Mouse (Mus musculus): ENCODE data around the gene Mcm9. TPM values are rescaled to one million over a fixed set of nuclear protein-coding genes. Genes with fewer than 3 reads are reported as not detected.

The Mcm9 gene
- polyA plus RNA-seq, 1 experiment from 2014 or later = 8.1 TPM

GRCm38 (mm10) chr10:53608274-53608673, 22.0 kb downstream of the Mcm9 start:
- Histone ChIP-seq H3K4me2 (no peak overlapping the region), H3K27me3 (replicated peaks) (no peaks in the 10 kb centered on the region), H3K4me3 (replicated peaks) (no peak overlapping the region), H3K4me1 (no peaks in the 10 kb centered on the region), H3K36me3 (peaks cover 29% of the 10 kb centered on the region; the same call in 1 of the 2 replicates), H3K27ac (no peak overlapping the region), H3K9ac (no peak overlapping the region), H3K9me3 (no peaks in the 10 kb centered on the region)
- no peak for ATAC-seq (ENCODE audit: insufficient read depth, low FRiP score, low read depth)
- 54% methylated on average over 2 of the region's 2 CpGs for WGBS

- WGBS = 62% methylated on average over 2 of the region's 2 CpGs
- ATAC-seq (ENCODE audit: insufficient read depth, low FRiP score, low read depth) = no peak
- H3K27me3 ChIP-seq (replicated peaks) = no peaks in the 10 kb centered on the region
- no peak overlapping the region for H3K4me2 ChIP-seq
- H3K4me3 ChIP-seq (replicated peaks) = no peak overlapping the region
- H3K4me1 ChIP-seq = no peaks in the 10 kb centered on the region; the same call in 1 of the 2 replicates
- no peak overlapping the region for H3K9ac ChIP-seq
- no peak overlapping the region for H3K27ac ChIP-seq
- peaks cover 24% of the 10 kb centered on the region; the same call in 1 of the 2 replicates for H3K36me3 ChIP-seq
- no peaks in the 10 kb centered on the region for H3K9me3 ChIP-seq
These were observed 24.9 kb downstream of the Mcm9 start for GRCm38 (mm10) chr10:53605328-53605727.

- H3K27me3 ChIP-seq (replicated peaks) = no peaks in the 10 kb centered on the region
- no peak overlapping the region for H3K27ac ChIP-seq
- peak overlapping the region; percentile 41 for H3K4me2 ChIP-seq
- 51% methylated on average over 5 of the region's 5 CpGs for WGBS
- H3K9ac ChIP-seq = no peak overlapping the region
- peak overlapping the region; percentile 2; the same call in 1 of the 2 replicates for H3K4me3 ChIP-seq (replicated peaks)
- no peaks in the 10 kb centered on the region for H3K9me3 ChIP-seq
- H3K36me3 ChIP-seq = 0 out of 2 replicates have a peak, but pooled peaks cover 6% of the 10 kb centered on the region
- ATAC-seq (ENCODE audit: insufficient read depth, low FRiP score, low read depth) = no peak
- H3K4me1 ChIP-seq = peaks cover 7% of the 10 kb centered on the region; the same call in 1 of the 2 replicates
These were observed 31.4 kb downstream of the Mcm9 start for GRCm38 (mm10) chr10:53598821-53599220.

GRCm38 (mm10) chr10:53597121-53597881, 32.9 kb downstream of the Mcm9 start:
- H3K9me3 ChIP-seq = no peaks in the 10 kb centered on the region
- peaks cover 7% of the 10 kb centered on the region; the same call in 1 of the 2 replicates for H3K4me1 ChIP-seq
- peak; percentile 8; the same call in 1 of the 2 replicates for ATAC-seq (ENCODE audit: insufficient read depth, low FRiP score, low read depth)
- 0 out of 2 replicates have a peak, but pooled peaks cover 3% of the 10 kb centered on the region for H3K36me3 ChIP-seq
- H3K9ac ChIP-seq = peak overlapping the region; percentile 94
- peak overlapping the region; percentile 90 for H3K4me3 ChIP-seq (replicated peaks)
- H3K4me2 ChIP-seq = peak overlapping the region; percentile 57
- H3K27ac ChIP-seq = peak overlapping the region; percentile 98
- no peaks in the 10 kb centered on the region for H3K27me3 ChIP-seq (replicated peaks)
- under 1% methylated on average over 66 of the region's 99 CpGs for WGBS

GRCm38 (mm10) chr10:53596677-53597120, 33.5 kb downstream of the Mcm9 start, which contains the start of gene Asf1a:
Gene Asf1a, plus strand, starts transcription at chr10:53596757.
- Histone ChIP-seq H3K4me2 (peak within 1 kb of the TSS; percentile 72), H3K4me3 (replicated peaks) (peak within 1 kb of the TSS; percentile 90), H3K36me3 (0 out of 2 replicates have a peak, but pooled peaks cover 3% of the 10 kb centered on the region), H3K27ac (peak within 1 kb of the TSS; percentile 98), H3K9ac (peak within 1 kb of the TSS; percentile 94), H3K9me3 (no peaks in the 10 kb centered on the region), H3K27me3 (replicated peaks) (no peaks in the 10 kb centered on the region), H3K4me1 (peaks cover 7% of the 10 kb centered on the region; the same call in 1 of the 2 replicates)
- WGBS = under 1% methylated on average over 52 of the region's 52 CpGs
- ATAC-seq (ENCODE audit: insufficient read depth, low FRiP score, low read depth) = peak; percentile 98

- ATAC-seq (ENCODE audit: insufficient read depth, low FRiP score, low read depth) = no peak; the same call in 1 of the 2 replicates
- peak overlapping the region; percentile 50 for H3K9ac ChIP-seq
- WGBS = 5% methylated on average over 24 of the region's 27 CpGs
- H3K9me3 ChIP-seq = no peaks in the 10 kb centered on the region
- peak overlapping the region; percentile 72 for H3K4me2 ChIP-seq
- H3K27me3 ChIP-seq (replicated peaks) = no peaks in the 10 kb centered on the region
- no peaks in the 10 kb centered on the region for H3K36me3 ChIP-seq
- peak overlapping the region; percentile 98 for H3K27ac ChIP-seq
- H3K4me3 ChIP-seq (replicated peaks) = peak overlapping the region; percentile 90
- peaks cover 7% of the 10 kb centered on the region; the same call in 1 of the 2 replicates for H3K4me1 ChIP-seq
These were observed 34.2 kb downstream of the Mcm9 start for GRCm38 (mm10) chr10:53595744-53596676.

GRCm38 (mm10) chr10:53585777-53586176, 44.5 kb downstream of the Mcm9 start:
- Histone ChIP-seq H3K36me3 (no peaks in the 10 kb centered on the region), H3K9me3 (no peaks in the 10 kb centered on the region), H3K27me3 (replicated peaks) (no peaks in the 10 kb centered on the region), H3K9ac (no peak overlapping the region), H3K27ac (no peak overlapping the region), H3K4me2 (no peak overlapping the region), H3K4me3 (replicated peaks) (no peak overlapping the region), H3K4me1 (0 out of 2 replicates have a peak, but pooled peaks cover 4% of the 10 kb centered on the region)
- 83% methylated on average over 3 of the region's 3 CpGs for WGBS
- ATAC-seq (ENCODE audit: insufficient read depth, low FRiP score, low read depth) = no peak

GRCm38 (mm10) chr10:53581087-53581486, 49.2 kb downstream of the Mcm9 start:
- Histone ChIP-seq H3K4me2 (peak overlapping the region; percentile 75), H3K9me3 (no peaks in the 10 kb centered on the region), H3K4me1 (peaks cover 9% of the 10 kb centered on the region; the same call in 1 of the 2 replicates), H3K4me3 (replicated peaks) (peak overlapping the region; percentile 39), H3K27ac (no peak overlapping the region), H3K9ac (0 out of 2 replicates have a peak overlapping the region, but pooled peaks have one; percentile 6), H3K36me3 (no peaks in the 10 kb centered on the region), H3K27me3 (replicated peaks) (no peaks in the 10 kb centered on the region)
- 19% methylated on average over 11 of the region's 12 CpGs for WGBS
- ATAC-seq (ENCODE audit: insufficient read depth, low FRiP score, low read depth) = peak; percentile 58

- Histone ChIP-seq H3K27me3 (replicated peaks) (no peaks in the 10 kb centered on the region), H3K9ac (no peak overlapping the region), H3K4me1 (peaks cover 9% of the 10 kb centered on the region; the same call in 1 of the 2 replicates), H3K9me3 (no peaks in the 10 kb centered on the region), H3K27ac (peak overlapping the region; percentile 41; the same call in 1 of the 2 replicates), H3K4me2 (peak overlapping the region; percentile 75), H3K4me3 (replicated peaks) (peak overlapping the region; percentile 39), H3K36me3 (no peaks in the 10 kb centered on the region)
- WGBS = 14% methylated on average over 14 of the region's 14 CpGs
- peak; percentile 89 for ATAC-seq (ENCODE audit: insufficient read depth, low FRiP score, low read depth)
These were observed 49.6 kb downstream of the Mcm9 start for GRCm38 (mm10) chr10:53580621-53581081.

GRCm38 (mm10) chr10:53580137-53580536, 50.1 kb downstream of the Mcm9 start:
- no peaks in the 10 kb centered on the region for H3K9me3 ChIP-seq
- no peaks in the 10 kb centered on the region for H3K27me3 ChIP-seq (replicated peaks)
- peaks cover 9% of the 10 kb centered on the region; the same call in 1 of the 2 replicates for H3K4me1 ChIP-seq
- no peak overlapping the region for H3K9ac ChIP-seq
- H3K4me3 ChIP-seq (replicated peaks) = peak overlapping the region; percentile 39
- peak overlapping the region; percentile 31 for H3K27ac ChIP-seq
- ATAC-seq (ENCODE audit: insufficient read depth, low FRiP score, low read depth) = peak; percentile 53; the same call in 1 of the 2 replicates
- 34% methylated on average over 7 of the region's 7 CpGs for WGBS
- peak overlapping the region; percentile 75 for H3K4me2 ChIP-seq
- H3K36me3 ChIP-seq = no peaks in the 10 kb centered on the region

GRCm38 (mm10) chr10:53568531-53568930, 61.7 kb downstream of the Mcm9 start:
- no peak for ATAC-seq (ENCODE audit: insufficient read depth, low FRiP score, low read depth)
- no peak overlapping the region for H3K9ac ChIP-seq
- H3K27me3 ChIP-seq (replicated peaks) = no peaks in the 10 kb centered on the region

More at GRCm38 (mm10) chr10:53568531-53568930, 61.7 kb downstream of the Mcm9 start:
- no peak overlapping the region for H3K4me2 ChIP-seq
- H3K36me3 ChIP-seq = no peaks in the 10 kb centered on the region
- no peak overlapping the region for H3K4me3 ChIP-seq (replicated peaks)
- no peaks in the 10 kb centered on the region for H3K4me1 ChIP-seq
- no peak overlapping the region for H3K27ac ChIP-seq
- H3K9me3 ChIP-seq = no peaks in the 10 kb centered on the region

Data from stomach, embryonic 15.5 days (tissue).